Mouse (Mus musculus): ENCODE data around the gene Ccdc33.

DNA sequence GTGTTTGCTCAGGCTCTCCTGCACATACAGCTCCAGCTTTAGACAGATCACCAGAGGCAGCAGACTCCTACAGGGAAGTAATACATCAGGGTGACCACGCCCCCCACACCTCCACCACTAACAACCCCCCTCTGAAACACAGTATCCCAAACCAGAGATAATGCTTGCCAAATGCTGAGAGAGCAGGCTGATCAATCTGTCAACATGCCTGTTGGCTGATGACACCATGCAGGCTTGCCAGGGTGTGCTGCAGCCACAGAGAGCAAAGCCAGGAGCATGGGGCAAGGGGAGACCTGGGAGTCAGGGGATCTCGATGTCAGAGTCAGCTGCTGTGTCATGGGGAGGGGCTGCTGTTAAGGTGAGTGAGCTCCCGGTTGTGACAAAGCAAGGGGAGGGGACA, 55.1 kb downstream of the Ccdc33 start, which contains the start of gene Stra6:
- TF ChIP-seq POLR2A (IDR thresholded peaks at IDR 0.05; ENCODE audit: borderline replicate concordance, extremely low read depth, low read depth, low read length) (no peak), CTCF (IDR thresholded peaks at IDR 0.05; ENCODE audit: insufficient read depth, low read length) (no peak)
